Mouse (Mus musculus) small intestine, adult 2 months (tissue): ENCODE measurements around the gene Ss18l1.

ENCODE experiments used
- CTCF ChIP-seq: fragments of 200-500 bp; IDR thresholded peaks from 2 replicates; pipeline ENCODE4 v1.5.1; 2012; ENCODE audit warnings: low read depth, mild to moderate bottlenecking, control low read depth, inconsistent platforms, low read length, moderate library complexity, mixed read lengths; ENCODE audit not compliant: insufficient replicate concordance, insufficient read length; ENCODE audit errors: extremely low read depth
- POLR2A ChIP-seq: fragments of 200-500 bp; IDR thresholded peaks from 2 replicates; pipeline ENCODE4 v1.6.1; 2012; ENCODE audit warnings: low read depth, mild to moderate bottlenecking, control low read depth, inconsistent platforms, low read length, moderate library complexity

GRCm38 (mm10) chr2:180011370-180011769 is 30.9 kb upstream of the Ss18l1 start:
- TF ChIP-seq CTCF (no peak), POLR2A (no peak)
